Mouse (Mus musculus) embryonic facial prominence, embryonic 15.5 days (tissue): ENCODE measurements around the gene Prr15. TPM values are rescaled to one million over a fixed set of nuclear protein-coding genes. Genes with fewer than 3 reads are reported as not detected.

Source experiments
- ATAC-seq: fragments of 200-750 bp; cut with Nextera tagmentation; 2 replicates; pipeline ENCODE4 v1.8.0; 2017; ENCODE audit warnings: low read depth, moderate TSS enrichment; ENCODE audit not compliant: insufficient number of reproducible peaks, low FRiP score, low TSS enrichment
- H3K27ac ChIP-seq: fragments of 300-500 bp; sonication (generic); replicated peaks from 2 replicates; pipeline ENCODE4 v1.5.1; 2015; ENCODE audit warnings: mild to moderate bottlenecking, inconsistent platforms
- H3K27me3 ChIP-seq: fragments of 300-500 bp; sonication (generic); 2 replicates; pipeline ENCODE4 v1.6.1; 2015; ENCODE audit warnings: inconsistent platforms
- H3K36me3 ChIP-seq: fragments of 300-500 bp; sonication (generic); 2 replicates; pipeline ENCODE4 v1.6.1; 2015; ENCODE audit warnings: mild to moderate bottlenecking, inconsistent platforms
- H3K4me1 ChIP-seq: fragments of 300-500 bp; sonication (generic); 2 replicates; pipeline ENCODE4 v1.6.1; 2015; ENCODE audit warnings: inconsistent platforms
- H3K4me2 ChIP-seq: fragments of 300-500 bp; sonication (generic); replicated peaks from 2 replicates; pipeline ENCODE4 v1.6.1; 2015; ENCODE audit warnings: mild to moderate bottlenecking, inconsistent platforms
- H3K4me3 ChIP-seq: fragments of 300-500 bp; sonication (generic); replicated peaks from 2 replicates; pipeline ENCODE4 v1.5.1; 2015; ENCODE audit warnings: mild to moderate bottlenecking, inconsistent platforms
- H3K9ac ChIP-seq: fragments of 300-500 bp; sonication (generic); 2 replicates; pipeline ENCODE4 v1.6.1; 2015; ENCODE audit warnings: inconsistent platforms
- H3K9me3 ChIP-seq: fragments of 300-500 bp; sonication (generic); replicated peaks from 2 replicates; pipeline ENCODE4 v1.6.1; 2016; ENCODE audit warnings: inconsistent platforms
- WGBS: fragments of 180-500 bp; shearing (Covaris S2); methylation state at CpG from one replicate; pipeline ENCODE4 v1.1.7; 2015; 5-methylcytosine and 5-hydroxymethylcytosine counted together
- polyA plus RNA-seq: library from polyadenylated mRNA; unstranded; fragments of >200 nt; fragmentation: Nextera tagmentation; extraction: Ambion mirVana; gene quantifications from 2 replicates; pipeline ENCODE4 v1.2.1, GENCODE M21; 2015

The Prr15 gene
- polyA plus RNA-seq = 2.7 and 4.6 TPM in 2 replicates

GRCm38 (mm10) chr6:54325246-54325885 lies at the start of gene Prr15:
Gene Prr15 (plus strand): TSS chr6:54325835.
- Histone ChIP-seq H3K36me3 (no peaks in the 10 kb centered on the region), H3K4me1 (peaks cover 23% of the 10 kb centered on the region), H3K4me2 (peak within 1 kb of the TSS; percentile 90), H3K9me3 (no peaks in the 10 kb centered on the region), H3K27me3 (peaks cover 54% of the 10 kb centered on the region), H3K4me3 (peak within 1 kb of the TSS; percentile 40), H3K9ac (no peak within 1 kb of the TSS), H3K27ac (no peak within 1 kb of the TSS)
- no peak for ATAC-seq
- WGBS = 37% methylated on average over 3 of the region's 3 CpGs

GRCm38 (mm10) chr6:54277234-54277633 lies 48.4 kb upstream of the Prr15 start:
- no peak for ATAC-seq
- H3K27me3 ChIP-seq = no peaks in the 10 kb centered on the region
- no peak overlapping the region for H3K9ac ChIP-seq
- H3K36me3 ChIP-seq = no peaks in the 10 kb centered on the region
- H3K4me3 ChIP-seq = no peak overlapping the region
- peaks cover 28% of the 10 kb centered on the region for H3K4me1 ChIP-seq
- no peaks in the 10 kb centered on the region for H3K9me3 ChIP-seq
- H3K27ac ChIP-seq = no peak overlapping the region
- 65% methylated on average over 4 of the region's 4 CpGs for WGBS
- no peak overlapping the region for H3K4me2 ChIP-seq

- Histone ChIP-seq H3K27ac (no peak overlapping the region), H3K4me1 (peaks cover 22% of the 10 kb centered on the region; the same call in 1 of the 2 replicates), H3K4me3 (no peak overlapping the region), H3K4me2 (no peak overlapping the region), H3K36me3 (no peaks in the 10 kb centered on the region), H3K27me3 (no peaks in the 10 kb centered on the region), H3K9me3 (no peaks in the 10 kb centered on the region), H3K9ac (no peak overlapping the region)
- WGBS = 42% methylated on average over 5 of the region's 5 CpGs
- peak; percentile 39; the same call in 1 of the 2 replicates for ATAC-seq
These were observed 47.8 kb upstream of the Prr15 start for GRCm38 (mm10) chr6:54277828-54278227.

DNA sequence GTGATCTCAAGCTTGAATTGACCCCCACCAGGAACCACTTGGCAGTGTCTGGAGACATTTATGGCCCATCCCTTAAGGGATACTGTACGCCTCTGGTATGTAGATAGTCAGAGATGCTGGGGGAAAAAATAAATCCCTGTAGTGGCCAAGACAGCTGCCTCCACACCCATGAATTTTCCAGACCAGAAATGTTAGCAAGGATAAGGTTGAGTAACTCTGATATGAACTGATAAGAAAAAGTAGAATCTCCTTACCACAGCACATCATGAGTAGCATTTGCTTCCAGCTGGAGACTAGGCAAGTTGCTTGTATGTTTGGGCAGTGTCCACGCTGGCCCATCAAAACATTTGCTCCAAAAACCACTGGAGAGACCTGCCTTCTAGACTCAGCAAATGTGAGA lies 47.0 kb upstream of the Prr15 start:
- Histone ChIP-seq H3K27ac (peak overlapping the region; percentile 39; the same call in 1 of the 2 replicates), H3K36me3 (no peaks in the 10 kb centered on the region), H3K4me1 (peaks cover 14% of the 10 kb centered on the region; the same call in 1 of the 2 replicates), H3K9ac (no peak overlapping the region), H3K9me3 (no peaks in the 10 kb centered on the region), H3K27me3 (no peaks in the 10 kb centered on the region), H3K4me3 (no peak overlapping the region), H3K4me2 (no peak overlapping the region)
- ATAC-seq = no peak
- 66% methylated on average over 2 of the region's 2 CpGs for WGBS

- H3K27me3 ChIP-seq = no peaks in the 10 kb centered on the region
- no peak overlapping the region for H3K4me3 ChIP-seq
- H3K27ac ChIP-seq = no peak overlapping the region
- no peaks in the 10 kb centered on the region for H3K9me3 ChIP-seq
- ATAC-seq = no peak
- no peak overlapping the region for H3K9ac ChIP-seq
- H3K4me2 ChIP-seq = no peak overlapping the region
- no peaks in the 10 kb centered on the region for H3K36me3 ChIP-seq
- 56% methylated on average over 11 of the region's 11 CpGs for WGBS
- H3K4me1 ChIP-seq = peaks cover 13% of the 10 kb centered on the region; the same call in 1 of the 2 replicates
These were observed 46.2 kb upstream of the Prr15 start for GRCm38 (mm10) chr6:54279391-54279790.

GRCm38 (mm10) chr6:54280248-54280647 lies 45.4 kb upstream of the Prr15 start:
- 84% methylated on average over 6 of the region's 6 CpGs for WGBS
- Histone ChIP-seq H3K4me1 (peaks cover 13% of the 10 kb centered on the region; the same call in 1 of the 2 replicates), H3K27me3 (no peaks in the 10 kb centered on the region), H3K9me3 (no peaks in the 10 kb centered on the region), H3K4me3 (no peak overlapping the region), H3K9ac (no peak overlapping the region), H3K4me2 (no peak overlapping the region), H3K27ac (no peak overlapping the region), H3K36me3 (no peaks in the 10 kb centered on the region)
- no peak for ATAC-seq

- Histone ChIP-seq H3K4me2 (no peak overlapping the region), H3K36me3 (no peaks in the 10 kb centered on the region), H3K9ac (no peak overlapping the region), H3K27me3 (no peaks in the 10 kb centered on the region), H3K9me3 (no peaks in the 10 kb centered on the region), H3K4me3 (no peak overlapping the region), H3K4me1 (peaks cover 5% of the 10 kb centered on the region; the same call in 1 of the 2 replicates), H3K27ac (no peak overlapping the region)
- no peak for ATAC-seq
- WGBS = 42% methylated on average over 1 of the region's 1 CpGs
These were observed 42.3 kb upstream of the Prr15 start for GRCm38 (mm10) chr6:54283299-54283698.

GRCm38 (mm10) chr6:54284167-54284711 lies 41.4 kb upstream of the Prr15 start:
- Histone ChIP-seq H3K36me3 (no peaks in the 10 kb centered on the region), H3K9me3 (no peaks in the 10 kb centered on the region), H3K9ac (no peak overlapping the region), H3K4me3 (no peak overlapping the region), H3K27me3 (no peaks in the 10 kb centered on the region), H3K4me2 (no peak overlapping the region), H3K4me1 (no peaks in the 10 kb centered on the region), H3K27ac (no peak overlapping the region)
- ATAC-seq = no peak
- 86% methylated on average over 12 of the region's 12 CpGs for WGBS

DNA sequence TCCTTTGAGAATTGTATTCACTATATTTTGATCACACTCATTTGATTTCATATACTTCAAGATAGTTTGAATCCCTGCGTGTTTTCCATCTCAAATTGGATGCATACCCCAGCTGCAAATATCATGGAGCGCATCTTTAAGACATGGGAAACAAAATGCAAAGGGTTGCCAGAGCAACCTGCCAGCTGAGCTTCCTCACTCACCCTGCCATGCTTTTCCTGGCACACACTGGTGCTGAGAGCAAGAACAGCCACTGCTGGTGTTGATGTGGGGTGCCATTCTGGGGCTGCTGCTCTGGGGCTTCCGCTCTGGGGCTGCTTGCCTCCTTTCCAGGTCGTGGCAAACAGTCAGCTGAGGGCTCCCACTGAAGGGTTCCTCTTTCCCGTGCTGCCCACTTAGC lies 38.8 kb upstream of the Prr15 start:
- no peak for ATAC-seq
- WGBS = 80% methylated on average over 5 of the region's 5 CpGs
- Histone ChIP-seq H3K4me3 (no peak overlapping the region), H3K9ac (no peak overlapping the region), H3K36me3 (no peaks in the 10 kb centered on the region), H3K27ac (no peak overlapping the region), H3K27me3 (no peaks in the 10 kb centered on the region), H3K4me2 (no peak overlapping the region), H3K9me3 (no peaks in the 10 kb centered on the region), H3K4me1 (no peaks in the 10 kb centered on the region)

GRCm38 (mm10) chr6:54289774-54290500 lies 35.7 kb upstream of the Prr15 start:
- Histone ChIP-seq H3K4me1 (no peaks in the 10 kb centered on the region), H3K4me3 (no peak overlapping the region), H3K9ac (no peak overlapping the region), H3K4me2 (no peak overlapping the region), H3K9me3 (no peaks in the 10 kb centered on the region), H3K27ac (no peak overlapping the region), H3K27me3 (no peaks in the 10 kb centered on the region), H3K36me3 (no peaks in the 10 kb centered on the region)
- no peak for ATAC-seq
- 65% methylated on average over 10 of the region's 10 CpGs for WGBS

- no peak for ATAC-seq
- Histone ChIP-seq H3K9me3 (no peaks in the 10 kb centered on the region), H3K9ac (no peak overlapping the region), H3K27ac (no peak overlapping the region), H3K4me1 (no peaks in the 10 kb centered on the region), H3K4me3 (no peak overlapping the region), H3K36me3 (no peaks in the 10 kb centered on the region), H3K27me3 (no peaks in the 10 kb centered on the region), H3K4me2 (no peak overlapping the region)
- 76% methylated on average over 2 of the region's 2 CpGs for WGBS
These were observed 28.4 kb upstream of the Prr15 start for GRCm38 (mm10) chr6:54297231-54297630.
